Mouse (Mus musculus): ENCODE results near the gene Oas3.

The Oas3 gene

DNA sequence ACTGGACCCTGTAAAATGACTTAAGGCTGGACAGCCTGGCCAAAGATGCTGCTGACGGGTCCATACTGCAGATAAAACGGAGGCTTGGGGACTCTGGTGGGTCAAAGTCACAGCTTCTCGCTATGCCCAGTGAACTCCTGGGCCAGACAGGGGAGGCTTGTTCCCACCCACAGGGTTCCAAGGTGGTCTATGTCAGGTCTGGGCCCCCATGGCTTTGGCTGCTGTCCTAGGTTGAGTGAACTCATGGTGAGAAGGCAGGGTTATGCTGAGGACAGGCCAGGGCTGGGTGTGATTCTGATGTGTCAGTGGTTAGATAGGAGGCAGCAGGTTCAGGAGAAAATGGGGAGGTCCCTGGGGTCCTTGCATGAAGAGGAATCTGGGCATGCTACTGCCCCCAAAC, 73.8 kb downstream of the Oas3 start:
- no peak for DNase-seq (ENCODE audit: low read depth, low spot score)

Measured in telencephalon, adult 2 months (tissue).